Mouse (Mus musculus) C2C12 (cell line): Measurements from ENCODE around the gene Pfn1.

Source experiments
- CEBPB ChIP-seq: IDR thresholded peaks from one replicate; pipeline ENCODE4 v1.6.1; 2011; ENCODE audit warnings: low read depth, mild to moderate bottlenecking, control low read depth, moderate library complexity
- CTCF ChIP-seq: IDR thresholded peaks from one replicate; pipeline ENCODE4 v1.5.1; 2011; ENCODE audit not compliant: control insufficient read depth, insufficient read depth, insufficient read length
- MAX ChIP-seq: IDR thresholded peaks from one replicate; pipeline ENCODE4 v1.6.1; 2011; ENCODE audit warnings: mild to moderate bottlenecking, control low read depth
- MYOD1 ChIP-seq: IDR thresholded peaks from one replicate; pipeline ENCODE4 v1.6.1; 2011; ENCODE audit warnings: low read depth; ENCODE audit not compliant: control insufficient read depth, insufficient read length
- MYOG ChIP-seq: IDR thresholded peaks from one replicate; pipeline ENCODE4 v1.6.1; 2011; ENCODE audit not compliant: control insufficient read depth, insufficient read length; ENCODE audit errors: extremely low read depth

DNA sequence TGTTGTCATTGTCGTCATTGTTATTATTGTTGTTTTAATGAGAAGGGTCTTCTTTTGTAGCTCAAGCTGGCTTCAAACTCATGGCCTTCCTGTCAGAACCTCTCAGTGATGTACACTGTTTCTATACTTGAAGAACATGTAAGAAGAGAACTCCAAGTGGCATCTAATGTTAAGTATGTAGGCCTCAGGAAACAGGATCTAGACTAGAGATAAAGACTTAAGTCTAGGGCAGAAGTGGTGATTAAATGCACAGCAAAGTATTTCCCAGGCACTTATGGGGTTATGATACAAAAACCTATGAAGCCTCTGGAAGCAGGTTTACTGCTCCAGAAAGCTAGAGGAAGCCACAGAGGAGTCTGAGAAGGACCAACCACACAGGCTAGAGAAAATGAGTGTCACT, 16.2 kb downstream of the Pfn1 start:
- TF ChIP-seq CTCF (no peak), MYOG (no peak), MAX (no peak), CEBPB (no peak), MYOD1 (no peak)
